Mouse (Mus musculus) hindbrain, embryonic 13.5 days (tissue): Measurements from ENCODE around the gene Laptm5. TPM values are rescaled to one million over a fixed set of nuclear protein-coding genes. Genes with fewer than 3 reads are reported as not detected.

Experiments
- ATAC-seq: fragments of 200-750 bp; cut with Nextera tagmentation; 2 replicates; pipeline ENCODE4 v1.8.0; 2017; ENCODE audit warnings: moderate TSS enrichment; ENCODE audit not compliant: low FRiP score
- H3K27ac ChIP-seq: fragments of 300-500 bp; sonication (generic); 2 replicates; pipeline ENCODE4 v1.5.1; 2015; ENCODE audit warnings: inconsistent platforms, mild to moderate bottlenecking, moderate library complexity
- H3K27me3 ChIP-seq: fragments of 300-500 bp; sonication (generic); 2 replicates; pipeline ENCODE4 v1.6.1; 2015; ENCODE audit warnings: mild to moderate bottlenecking, inconsistent platforms
- H3K36me3 ChIP-seq: fragments of 300-500 bp; sonication (generic); 2 replicates; pipeline ENCODE4 v1.6.1; 2015; ENCODE audit warnings: mild to moderate bottlenecking, inconsistent platforms
- H3K4me1 ChIP-seq: fragments of 300-500 bp; sonication (generic); replicated peaks from 2 replicates; pipeline ENCODE4 v1.6.1; 2015; ENCODE audit warnings: inconsistent platforms
- H3K4me2 ChIP-seq: fragments of 300-500 bp; sonication (generic); 2 replicates; pipeline ENCODE4 v1.6.1; 2015; ENCODE audit warnings: inconsistent platforms, mild to moderate bottlenecking, moderate library complexity
- H3K4me3 ChIP-seq: fragments of 300-500 bp; sonication (generic); 2 replicates; pipeline ENCODE4 v1.5.1; 2015; ENCODE audit warnings: mild to moderate bottlenecking, inconsistent platforms
- H3K9ac ChIP-seq: fragments of 300-500 bp; sonication (generic); 2 replicates; pipeline ENCODE4 v1.6.1; 2015; ENCODE audit warnings: mild to moderate bottlenecking, inconsistent platforms
- H3K9me3 ChIP-seq: fragments of 300-500 bp; sonication (generic); 2 replicates; pipeline ENCODE4 v1.6.1; 2016; ENCODE audit warnings: inconsistent platforms
- WGBS: fragments of 180-500 bp; shearing (Covaris S2); methylation state at CpG from one replicate; pipeline ENCODE4 v1.1.7; 2015; 5-methylcytosine and 5-hydroxymethylcytosine counted together
- polyA plus RNA-seq: library from polyadenylated mRNA; unstranded; fragments of >200 nt; fragmentation: Nextera tagmentation; extraction: Ambion mirVana; gene quantifications from 2 replicates; pipeline ENCODE4 v1.2.1, GENCODE M21; 2015

Gene Laptm5
- polyA plus RNA-seq, 1 experiment from 2014 or later: 31.4 TPM

GRCm38 (mm10) chr4:130944112-130944511 is 31.2 kb downstream of the Laptm5 start, which contains the start of gene Matn1:
Matn1 (plus strand) TSS chr4:130944385.
- Histone ChIP-seq H3K9me3 (no peaks in the 10 kb centered on the region), H3K4me1 (peaks cover 5% of the 10 kb centered on the region; the same call in 1 of the 2 replicates), H3K4me3 (no peak within 1 kb of the TSS), H3K4me2 (no peak within 1 kb of the TSS), H3K36me3 (no peaks in the 10 kb centered on the region), H3K27me3 (peaks cover 12% of the 10 kb centered on the region), H3K27ac (no peak within 1 kb of the TSS), H3K9ac (no peak within 1 kb of the TSS)
- ATAC-seq: no peak
- WGBS: 50% methylated on average over 6 of the region's 6 CpGs

- 83% methylated on average over 7 of the region's 7 CpGs for WGBS
- no peaks in the 10 kb centered on the region for H3K36me3 ChIP-seq
Measured at GRCm38 (mm10) chr4:130944779-130945178, 31.9 kb downstream of the Laptm5 start.

GRCm38 (mm10) chr4:130947094-130947647 is 34.2 kb downstream of the Laptm5 start:
- no peak overlapping the region for H3K4me2 ChIP-seq
- no peak overlapping the region for H3K4me3 ChIP-seq
- ATAC-seq: no peak
- peaks cover 5% of the 10 kb centered on the region; the same call in 1 of the 2 replicates for H3K4me1 ChIP-seq
- H3K9ac ChIP-seq: no peak overlapping the region
- 19% methylated on average over 13 of the region's 13 CpGs for whole genome bisulfite sequencing
- H3K36me3 ChIP-seq: no peaks in the 10 kb centered on the region
- H3K27me3 ChIP-seq: peaks cover 12% of the 10 kb centered on the region
- no peaks in the 10 kb centered on the region for H3K9me3 ChIP-seq
- no peak overlapping the region for H3K27ac ChIP-seq

More at GRCm38 (mm10) chr4:130944779-130945178, 31.9 kb downstream of the Laptm5 start:
- no peak for ATAC-seq
- H3K9ac ChIP-seq: no peak overlapping the region
- H3K4me2 ChIP-seq: no peak overlapping the region
- peaks cover 5% of the 10 kb centered on the region; the same call in 1 of the 2 replicates for H3K4me1 ChIP-seq
- no peak overlapping the region for H3K27ac ChIP-seq
- no peak overlapping the region for H3K4me3 ChIP-seq
- H3K27me3 ChIP-seq: peaks cover 12% of the 10 kb centered on the region
- H3K9me3 ChIP-seq: no peaks in the 10 kb centered on the region

- Histone ChIP-seq H3K9me3 (no peaks in the 10 kb centered on the region), H3K9ac (no peak overlapping the region), H3K36me3 (no peaks in the 10 kb centered on the region), H3K4me2 (no peak overlapping the region), H3K4me1 (peaks cover 5% of the 10 kb centered on the region; the same call in 1 of the 2 replicates), H3K27ac (no peak overlapping the region), H3K4me3 (no peak overlapping the region), H3K27me3 (0 out of 2 replicates have a peak, but pooled peaks cover 9% of the 10 kb centered on the region)
- WGBS: 87% methylated on average over 35 of the region's 35 CpGs
- ATAC-seq: no peak
Measured at GRCm38 (mm10) chr4:130949821-130950384, 37.0 kb downstream of the Laptm5 start.

DNA sequence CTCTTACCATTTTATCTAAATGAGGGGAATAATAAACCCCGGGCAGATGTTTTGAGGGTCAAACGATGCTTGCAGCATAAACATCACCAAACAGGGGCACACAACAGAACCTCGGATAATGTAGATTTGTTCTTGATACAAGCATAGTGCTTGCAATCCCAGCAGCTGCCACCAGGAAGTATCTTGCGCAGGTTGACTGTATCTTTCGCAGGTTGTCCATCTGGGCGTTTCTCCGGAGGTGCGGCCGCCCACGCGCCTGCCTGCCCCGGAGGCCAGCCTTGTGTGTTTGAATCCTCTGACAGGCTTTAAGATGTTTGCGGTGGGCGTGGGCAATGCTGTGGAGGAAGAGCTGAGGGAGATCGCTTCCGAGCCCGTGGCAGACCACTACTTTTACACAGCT is 39.6 kb downstream of the Laptm5 start:
- Histone ChIP-seq H3K4me3 (no peak overlapping the region), H3K4me2 (no peak overlapping the region), H3K4me1 (0 out of 2 replicates have a peak, but pooled peaks cover 6% of the 10 kb centered on the region), H3K9me3 (no peaks in the 10 kb centered on the region), H3K36me3 (no peaks in the 10 kb centered on the region), H3K27ac (no peak overlapping the region), H3K9ac (no peak overlapping the region), H3K27me3 (peaks cover 13% of the 10 kb centered on the region; the same call in 1 of the 2 replicates)
- WGBS: 59% methylated on average over 17 of the region's 17 CpGs
- no peak for ATAC-seq

- no peak overlapping the region for H3K4me2 ChIP-seq
- peaks cover 25% of the 10 kb centered on the region; the same call in 1 of the 2 replicates for H3K27me3 ChIP-seq
- 61% methylated on average over 10 of the region's 10 CpGs for WGBS
- H3K27ac ChIP-seq: no peak overlapping the region
- H3K4me3 ChIP-seq: no peak overlapping the region
- H3K9ac ChIP-seq: 0 out of 2 replicates have a peak overlapping the region, but pooled peaks have one; percentile 13
- no peaks in the 10 kb centered on the region for H3K9me3 ChIP-seq
- H3K4me1 ChIP-seq: 0 out of 2 replicates have a peak, but pooled peaks cover 9% of the 10 kb centered on the region
- H3K36me3 ChIP-seq: no peaks in the 10 kb centered on the region
- no peak for ATAC-seq
Measured at GRCm38 (mm10) chr4:130957156-130957555, 44.2 kb downstream of the Laptm5 start.

DNA sequence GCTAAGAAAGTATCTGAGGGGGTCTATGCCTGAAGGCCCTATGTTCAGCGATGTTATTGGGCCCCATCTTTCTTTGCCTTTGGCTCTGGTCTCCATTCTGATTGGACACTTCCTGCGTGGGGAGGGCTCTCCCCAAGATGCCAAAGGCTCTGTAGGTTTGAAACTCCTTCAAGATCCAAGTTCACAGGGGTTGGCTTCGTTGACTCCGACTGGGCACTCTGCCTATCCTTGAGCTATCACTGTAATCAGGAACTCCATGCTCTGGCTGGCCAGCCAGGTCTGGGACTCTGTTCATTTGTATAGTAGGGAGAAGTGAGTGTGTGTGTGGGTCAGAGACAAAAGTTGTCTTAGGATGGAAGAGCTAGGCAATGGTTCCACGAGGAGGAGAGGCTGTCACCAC is 45.9 kb downstream of the Laptm5 start:
- H3K9me3 ChIP-seq: no peaks in the 10 kb centered on the region
- no peak overlapping the region for H3K27ac ChIP-seq
- no peak for ATAC-seq
- H3K4me2 ChIP-seq: no peak overlapping the region
- no peaks in the 10 kb centered on the region for H3K36me3 ChIP-seq
- no peak overlapping the region for H3K4me3 ChIP-seq
- H3K9ac ChIP-seq: no peak overlapping the region; the same call in 1 of the 2 replicates
- H3K27me3 ChIP-seq: peaks cover 27% of the 10 kb centered on the region; the same call in 1 of the 2 replicates
- 73% methylated on average over 5 of the region's 5 CpGs for WGBS
- 0 out of 2 replicates have a peak, but pooled peaks cover 9% of the 10 kb centered on the region for H3K4me1 ChIP-seq

- H3K4me2 ChIP-seq: no peak overlapping the region
- no peak for ATAC-seq
- no peak overlapping the region for H3K27ac ChIP-seq
- 0 out of 2 replicates have a peak, but pooled peaks cover 9% of the 10 kb centered on the region for H3K4me1 ChIP-seq
- no peak overlapping the region for H3K9ac ChIP-seq
- no peaks in the 10 kb centered on the region for H3K9me3 ChIP-seq
- no peak overlapping the region for H3K4me3 ChIP-seq
- peaks cover 24% of the 10 kb centered on the region; the same call in 1 of the 2 replicates for H3K27me3 ChIP-seq
- WGBS: 60% methylated on average over 6 of the region's 6 CpGs
- H3K36me3 ChIP-seq: no peaks in the 10 kb centered on the region
Measured at GRCm38 (mm10) chr4:130959678-130960077, 46.8 kb downstream of the Laptm5 start.

DNA sequence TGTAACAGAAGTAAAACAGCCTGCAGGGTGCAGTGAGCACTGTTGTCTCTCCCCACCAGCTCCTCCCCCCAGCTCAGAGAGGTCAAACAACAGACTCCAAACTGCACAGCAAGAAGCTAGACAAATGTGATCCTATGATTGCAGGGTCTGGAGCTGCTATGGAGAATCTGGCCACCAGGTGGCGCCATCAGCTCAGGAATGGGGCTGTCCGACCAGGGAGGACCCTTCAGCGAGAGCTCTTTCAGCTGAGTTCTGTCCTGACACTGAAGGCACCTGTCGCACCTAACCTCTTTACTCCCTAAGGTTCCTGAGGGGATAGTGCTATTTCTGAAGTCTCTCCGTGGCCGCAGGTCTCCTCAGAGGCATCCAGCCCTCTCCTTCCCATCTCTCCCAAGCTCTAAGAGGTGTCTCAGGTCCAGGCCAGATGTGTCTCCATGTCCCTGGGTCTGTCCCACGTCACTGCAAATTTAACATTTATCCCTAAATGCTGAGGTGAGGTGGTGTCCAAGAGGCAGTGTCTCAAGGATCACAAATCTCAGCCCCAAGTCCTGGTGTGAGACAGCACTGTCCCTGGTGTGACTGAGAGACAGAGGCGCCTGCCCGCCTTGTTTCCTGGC is 47.3 kb downstream of the Laptm5 start:
- peaks cover 24% of the 10 kb centered on the region; the same call in 1 of the 2 replicates for H3K27me3 ChIP-seq
- H3K4me1 ChIP-seq: 0 out of 2 replicates have a peak, but pooled peaks cover 9% of the 10 kb centered on the region
- peak; percentile 59 for ATAC-seq
- no peak overlapping the region for H3K9ac ChIP-seq
- H3K36me3 ChIP-seq: no peaks in the 10 kb centered on the region
- no peak overlapping the region for H3K4me3 ChIP-seq
- 31% methylated on average over 9 of the region's 9 CpGs for WGBS
- H3K4me2 ChIP-seq: no peak overlapping the region
- no peaks in the 10 kb centered on the region for H3K9me3 ChIP-seq
- no peak overlapping the region for H3K27ac ChIP-seq

DNA sequence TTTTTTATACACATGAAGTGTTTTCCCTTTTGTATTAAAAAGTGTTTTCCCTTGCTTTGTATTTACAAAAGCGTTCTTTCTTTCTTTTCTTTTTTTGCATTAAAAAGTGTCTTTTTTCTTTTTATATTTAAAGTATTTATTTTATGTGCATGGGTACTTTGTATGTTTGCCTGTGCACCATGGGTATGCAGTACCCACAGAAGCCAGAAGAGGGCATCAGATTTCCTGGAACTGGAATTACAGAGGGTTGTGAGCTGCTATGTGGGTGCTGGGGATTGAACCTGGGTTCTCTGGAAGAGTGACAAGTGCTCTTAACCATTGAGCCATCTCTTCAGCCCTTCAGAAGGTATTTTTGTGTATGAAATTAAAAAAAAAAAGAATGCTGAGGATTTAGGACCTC is 58.4 kb downstream of the Laptm5 start:
- H3K9me3 ChIP-seq: no peaks in the 10 kb centered on the region
- no peak for ATAC-seq
- peaks cover 17% of the 10 kb centered on the region; the same call in 1 of the 2 replicates for H3K27me3 ChIP-seq
- H3K4me1 ChIP-seq: peaks cover 17% of the 10 kb centered on the region; the same call in 1 of the 2 replicates
- H3K36me3 ChIP-seq: no peaks in the 10 kb centered on the region
- no peak overlapping the region for H3K27ac ChIP-seq
- no peak overlapping the region for H3K4me3 ChIP-seq
- H3K9ac ChIP-seq: no peak overlapping the region
- H3K4me2 ChIP-seq: no peak overlapping the region
- 100% methylated on average over 1 of the region's 1 CpGs for WGBS

DNA sequence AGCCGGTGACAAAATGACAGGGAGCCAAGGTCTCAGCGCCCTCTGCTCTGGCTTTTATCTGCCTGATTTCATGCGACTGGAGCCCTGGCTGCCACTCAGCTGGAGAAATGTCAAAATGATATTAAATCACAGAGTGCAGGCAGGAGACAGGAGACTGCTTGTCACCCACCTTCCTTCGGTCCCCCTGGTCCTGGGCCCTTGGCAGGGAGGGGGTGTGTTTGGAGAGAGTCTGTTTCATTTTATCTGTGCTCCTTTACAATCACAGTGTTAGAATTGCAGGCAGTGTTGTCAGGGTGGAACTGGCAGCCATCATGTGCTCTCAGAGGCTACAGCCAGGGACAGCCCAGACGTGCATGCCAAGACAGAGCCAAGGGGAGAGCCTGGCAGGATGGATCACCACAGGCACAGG is 59.5 kb downstream of the Laptm5 start:
- Histone ChIP-seq H3K36me3 (no peaks in the 10 kb centered on the region), H3K4me2 (no peak overlapping the region)
- 46% methylated on average over 5 of the region's 5 CpGs for whole genome bisulfite sequencing

More for the DNA sequence above, 59.5 kb downstream of the Laptm5 start:
- H3K9ac ChIP-seq: no peak overlapping the region
- peak; percentile 41; the same call in 1 of the 2 replicates for ATAC-seq
- H3K27me3 ChIP-seq: peaks cover 5% of the 10 kb centered on the region; the same call in 1 of the 2 replicates
- H3K9me3 ChIP-seq: no peaks in the 10 kb centered on the region
- H3K4me1 ChIP-seq: peaks cover 21% of the 10 kb centered on the region
- H3K27ac ChIP-seq: peak overlapping the region; percentile 69
- H3K4me3 ChIP-seq: no peak overlapping the region
